Mouse (Mus musculus): ENCODE results near the gene Grin2d. TPM values are rescaled to one million over a fixed set of nuclear protein-coding genes. Genes with fewer than 3 reads are reported as not detected.
"Not testable (repeated sequence)": the region's sequence is repeated elsewhere in the genome, so short reads cannot be mapped to it uniquely, and the experiment has no call there.

The Grin2d gene
- polyA plus RNA-seq, 1 experiment from 2014 or later = 1.5 TPM

- 77% methylated on average over 12 of the region's 12 CpGs for WGBS
- Histone ChIP-seq H3K27ac (ENCODE audit: low read length) (no peak overlapping the region), H3K4me3 (replicated peaks; ENCODE audit: low read length) (no peak overlapping the region), H3K36me3 (ENCODE audit: control insufficient read depth, insufficient read depth) (no peaks in the 10 kb centered on the region), H3K9me3 (ENCODE audit: control insufficient read depth, low read length) (no peaks in the 10 kb centered on the region), H3K27me3 (replicated peaks; ENCODE audit: control insufficient read depth, insufficient read depth, low read length) (no peaks in the 10 kb centered on the region), H3K4me1 (replicated peaks; ENCODE audit: control insufficient read depth, insufficient read depth, low read length) (peaks cover 2% of the 10 kb centered on the region), H3K9ac (replicated peaks; ENCODE audit: low read depth, low read length) (no peak overlapping the region), H3K4me2 (ENCODE audit: low read length) (no peak overlapping the region)
- no peak for ATAC-seq
Observed at GRCm38 (mm10) chr7:45902481-45903002, 24.4 kb upstream of the Grin2d start.

GRCm38 (mm10) chr7:45901562-45901961 lies 23.4 kb upstream of the Grin2d start:
- H3K27ac ChIP-seq (ENCODE audit: low read length) = no peak overlapping the region
- H3K4me2 ChIP-seq (ENCODE audit: low read length) = no peak overlapping the region
- H3K36me3 ChIP-seq (ENCODE audit: control insufficient read depth, insufficient read depth) = no peaks in the 10 kb centered on the region
- WGBS = 62% methylated on average over 5 of the region's 5 CpGs
- no peak overlapping the region for H3K4me3 ChIP-seq (replicated peaks; ENCODE audit: low read length)
- peaks cover 7% of the 10 kb centered on the region for H3K4me1 ChIP-seq (replicated peaks; ENCODE audit: control insufficient read depth, insufficient read depth, low read length)
- H3K9ac ChIP-seq (replicated peaks; ENCODE audit: low read depth, low read length) = no peak overlapping the region
- no peaks in the 10 kb centered on the region for H3K9me3 ChIP-seq (ENCODE audit: control insufficient read depth, low read length)
- H3K27me3 ChIP-seq (replicated peaks; ENCODE audit: control insufficient read depth, insufficient read depth, low read length) = no peaks in the 10 kb centered on the region
- no peak for ATAC-seq

GRCm38 (mm10) chr7:45898125-45898524 lies 19.9 kb upstream of the Grin2d start:
- not testable (repeated sequence) for H3K9me3 ChIP-seq (ENCODE audit: control insufficient read depth, low read length); H3K9ac ChIP-seq (replicated peaks; ENCODE audit: low read depth, low read length); H3K4me3 ChIP-seq (replicated peaks; ENCODE audit: low read length); H3K4me1 ChIP-seq (replicated peaks; ENCODE audit: control insufficient read depth, insufficient read depth, low read length); H3K27me3 ChIP-seq (replicated peaks; ENCODE audit: control insufficient read depth, insufficient read depth, low read length); H3K27ac ChIP-seq (ENCODE audit: low read length); H3K36me3 ChIP-seq (ENCODE audit: control insufficient read depth, insufficient read depth); ATAC-seq
- WGBS = 51% methylated on average over 4 of the region's 4 CpGs
- peak overlapping the region; percentile 94 for H3K4me2 ChIP-seq (ENCODE audit: low read length)

- ATAC-seq = peak; percentile 52
- H3K4me1 ChIP-seq (replicated peaks; ENCODE audit: control insufficient read depth, insufficient read depth, low read length) = peaks cover 7% of the 10 kb centered on the region
- H3K4me2 ChIP-seq (ENCODE audit: low read length) = peak overlapping the region; percentile 94
- H3K36me3 ChIP-seq (ENCODE audit: control insufficient read depth, insufficient read depth) = no peaks in the 10 kb centered on the region
- H3K9me3 ChIP-seq (ENCODE audit: control insufficient read depth, low read length) = no peaks in the 10 kb centered on the region
- peak overlapping the region; percentile 70 for H3K9ac ChIP-seq (replicated peaks; ENCODE audit: low read depth, low read length)
- WGBS = 1% methylated on average over 19 of the region's 19 CpGs
- H3K27ac ChIP-seq (ENCODE audit: low read length) = peak overlapping the region; percentile 73
- H3K27me3 ChIP-seq (replicated peaks; ENCODE audit: control insufficient read depth, insufficient read depth, low read length) = no peaks in the 10 kb centered on the region
- H3K4me3 ChIP-seq (replicated peaks; ENCODE audit: low read length) = peak overlapping the region; percentile 60
Observed at GRCm38 (mm10) chr7:45897258-45897757, 19.1 kb upstream of the Grin2d start.

- Histone ChIP-seq H3K9me3 (ENCODE audit: control insufficient read depth, low read length) (no peaks in the 10 kb centered on the region), H3K4me3 (replicated peaks; ENCODE audit: low read length) (peak within 1 kb of the TSS; percentile 60), H3K27me3 (replicated peaks; ENCODE audit: control insufficient read depth, insufficient read depth, low read length) (no peaks in the 10 kb centered on the region), H3K9ac (replicated peaks; ENCODE audit: low read depth, low read length) (peak within 1 kb of the TSS; percentile 70), H3K4me1 (replicated peaks; ENCODE audit: control insufficient read depth, insufficient read depth, low read length) (peaks cover 7% of the 10 kb centered on the region), H3K36me3 (ENCODE audit: control insufficient read depth, insufficient read depth) (no peaks in the 10 kb centered on the region), H3K4me2 (ENCODE audit: low read length) (peak within 1 kb of the TSS; percentile 94), H3K27ac (ENCODE audit: low read length) (peak within 1 kb of the TSS; percentile 73)
- 1% methylated on average over 40 of the region's 40 CpGs for WGBS
- peak; percentile 87 for ATAC-seq
Observed at GRCm38 (mm10) chr7:45896517-45897257, 18.5 kb upstream of the Grin2d start, which contains the start of the genes Syngr4 and Tmem143. Gene Syngr4, minus strand, starts transcription at chr7:45896714. Gene Tmem143, plus strand, starts transcription at chr7:45896941.

GRCm38 (mm10) chr7:45895931-45896516 lies 17.8 kb upstream of the Grin2d start:
- WGBS = 82% methylated on average over 6 of the region's 6 CpGs
- Histone ChIP-seq H3K27me3 (replicated peaks; ENCODE audit: control insufficient read depth, insufficient read depth, low read length) (no peaks in the 10 kb centered on the region), H3K9ac (replicated peaks; ENCODE audit: low read depth, low read length) (no peak overlapping the region), H3K4me1 (replicated peaks; ENCODE audit: control insufficient read depth, insufficient read depth, low read length) (peaks cover 7% of the 10 kb centered on the region), H3K27ac (ENCODE audit: low read length) (no peak overlapping the region), H3K36me3 (ENCODE audit: control insufficient read depth, insufficient read depth) (no peaks in the 10 kb centered on the region), H3K9me3 (ENCODE audit: control insufficient read depth, low read length) (no peaks in the 10 kb centered on the region), H3K4me3 (replicated peaks; ENCODE audit: low read length) (peak overlapping the region; percentile 60), H3K4me2 (ENCODE audit: low read length) (peak overlapping the region; percentile 94)
- peak; percentile 24 for ATAC-seq

GRCm38 (mm10) chr7:45892651-45893050 lies 14.5 kb upstream of the Grin2d start:
- Histone ChIP-seq H3K4me3 (replicated peaks; ENCODE audit: low read length) (no peak overlapping the region), H3K36me3 (ENCODE audit: control insufficient read depth, insufficient read depth) (no peaks in the 10 kb centered on the region), H3K27me3 (replicated peaks; ENCODE audit: control insufficient read depth, insufficient read depth, low read length) (no peaks in the 10 kb centered on the region), H3K27ac (ENCODE audit: low read length) (no peak overlapping the region), H3K4me1 (replicated peaks; ENCODE audit: control insufficient read depth, insufficient read depth, low read length) (peaks cover 6% of the 10 kb centered on the region), H3K9me3 (ENCODE audit: control insufficient read depth, low read length) (no peaks in the 10 kb centered on the region), H3K4me2 (ENCODE audit: low read length) (no peak overlapping the region), H3K9ac (replicated peaks; ENCODE audit: low read depth, low read length) (no peak overlapping the region)
- WGBS = 88% methylated on average over 2 of the region's 2 CpGs
- no peak for ATAC-seq

- no peak for ATAC-seq
- Histone ChIP-seq H3K36me3 (ENCODE audit: control insufficient read depth, insufficient read depth) (peaks cover 15% of the 10 kb centered on the region), H3K9me3 (ENCODE audit: control insufficient read depth, low read length) (no peaks in the 10 kb centered on the region), H3K4me2 (ENCODE audit: low read length) (no peak overlapping the region), H3K4me3 (replicated peaks; ENCODE audit: low read length) (no peak overlapping the region), H3K27me3 (replicated peaks; ENCODE audit: control insufficient read depth, insufficient read depth, low read length) (no peaks in the 10 kb centered on the region), H3K9ac (replicated peaks; ENCODE audit: low read depth, low read length) (no peak overlapping the region), H3K4me1 (replicated peaks; ENCODE audit: control insufficient read depth, insufficient read depth, low read length) (no peaks in the 10 kb centered on the region), H3K27ac (ENCODE audit: low read length) (no peak overlapping the region)
- 47% methylated on average over 3 of the region's 3 CpGs for WGBS
Observed at GRCm38 (mm10) chr7:45887246-45887645, 9.1 kb upstream of the Grin2d start.

- Histone ChIP-seq H3K27ac (ENCODE audit: low read length) (no peak overlapping the region), H3K4me3 (replicated peaks; ENCODE audit: low read length) (no peak overlapping the region), H3K9me3 (ENCODE audit: control insufficient read depth, low read length) (no peaks in the 10 kb centered on the region), H3K4me1 (replicated peaks; ENCODE audit: control insufficient read depth, insufficient read depth, low read length) (no peaks in the 10 kb centered on the region), H3K27me3 (replicated peaks; ENCODE audit: control insufficient read depth, insufficient read depth, low read length) (no peaks in the 10 kb centered on the region), H3K9ac (replicated peaks; ENCODE audit: low read depth, low read length) (no peak overlapping the region), H3K36me3 (ENCODE audit: control insufficient read depth, insufficient read depth) (peaks cover 40% of the 10 kb centered on the region), H3K4me2 (ENCODE audit: low read length) (no peak overlapping the region)
- no peak for ATAC-seq
- 87% methylated on average over 2 of the region's 2 CpGs for WGBS
Observed at GRCm38 (mm10) chr7:45881011-45881410, 2.8 kb upstream of the Grin2d start.
